Mouse (Mus musculus): ENCODE data around the gene Myh2. TPM values are rescaled to one million over a fixed set of nuclear protein-coding genes. Genes with fewer than 3 reads are reported as not detected.

Myh2 gene
- total RNA-seq (2021): 100 to 1,000 TPM in 1 of 2 experiments, 10 to 100 TPM in 1; 42.9 to 267 TPM
- long read RNA-seq, experiment 1, full-length matches to known transcripts: 1 of 12 reads
- long read RNA-seq, experiment 1, partial matches to known transcripts: 11 of 12 reads
- long read RNA-seq, experiment 1, other reads (novel, unspliced or antisense): 0 of 12 reads
- long read RNA-seq, experiment 2, partial matches to known transcripts: 2 of 4 reads
- long read RNA-seq, experiment 2, other reads (novel, unspliced or antisense): 2 of 4 reads

GRCm38 (mm10) chr11:67170727-67171126, at the start of gene Myh2:
Myh2 (plus strand) TSS chr11:67171027.
- no peak for DNase-seq

- DNase-seq: no peak
These were observed 45.9 kb upstream of the Myh2 start for GRCm38 (mm10) chr11:67124943-67125342.

GRCm38 (mm10) chr11:67125361-67125760, 45.5 kb upstream of the Myh2 start:
- no peak for DNase-seq

- no peak for DNase-seq
These were observed 37.3 kb upstream of the Myh2 start for GRCm38 (mm10) chr11:67133526-67133925.

GRCm38 (mm10) chr11:67134654-67135053, 36.2 kb upstream of the Myh2 start:
- DNase-seq: no peak

- DNase-seq: no peak
These were observed 35.3 kb upstream of the Myh2 start for GRCm38 (mm10) chr11:67135532-67135931.

GRCm38 (mm10) chr11:67139556-67139955, 31.3 kb upstream of the Myh2 start:
- DNase-seq: no peak

- no peak for DNase-seq
These were observed 30.7 kb upstream of the Myh2 start for GRCm38 (mm10) chr11:67140175-67140574.

- DNase-seq: no peak
These were observed 29.8 kb upstream of the Myh2 start for GRCm38 (mm10) chr11:67141031-67141430.

GRCm38 (mm10) chr11:67142047-67142446, 28.8 kb upstream of the Myh2 start:
- DNase-seq: peak; percentile 58

GRCm38 (mm10) chr11:67143065-67143464, 27.8 kb upstream of the Myh2 start:
- DNase-seq: no peak

GRCm38 (mm10) chr11:67143863-67144498, 26.8 kb upstream of the Myh2 start:
- no peak for DNase-seq

GRCm38 (mm10) chr11:67144559-67145265, 26.1 kb upstream of the Myh2 start:
- no peak for DNase-seq

GRCm38 (mm10) chr11:67145482-67146408, 25.1 kb upstream of the Myh2 start:
- DNase-seq: no peak

GRCm38 (mm10) chr11:67146409-67147282, 24.2 kb upstream of the Myh2 start:
- no peak for DNase-seq

- DNase-seq: no peak
These were observed 23.4 kb upstream of the Myh2 start for GRCm38 (mm10) chr11:67147283-67147921.

- no peak for DNase-seq
These were observed 22.4 kb upstream of the Myh2 start for GRCm38 (mm10) chr11:67148286-67149012.

- no peak for DNase-seq
These were observed 20.6 kb upstream of the Myh2 start for GRCm38 (mm10) chr11:67150237-67150636.

GRCm38 (mm10) chr11:67151159-67151558, 19.7 kb upstream of the Myh2 start:
- no peak for DNase-seq

Data from adrenal gland, postnatal 10 days (tissue).